Mouse (Mus musculus) thymus, adult 2 months (tissue): Measurements from ENCODE around the gene Timm10.

Source experiments
- CTCF ChIP-seq: fragments of 200-500 bp; IDR thresholded peaks from 2 replicates; pipeline ENCODE4 v1.5.1; 2012; ENCODE audit warnings: mild to moderate bottlenecking, control low read depth, low read length, moderate library complexity, borderline replicate concordance; ENCODE audit not compliant: control insufficient read depth, poor library complexity, insufficient read depth; ENCODE audit errors: extremely low read depth
- POLR2A ChIP-seq: fragments of 200-500 bp; IDR thresholded peaks from 2 replicates; pipeline ENCODE4 v1.6.1; 2012; ENCODE audit warnings: mild to moderate bottlenecking, low read length, control low read depth, moderate library complexity; ENCODE audit not compliant: control insufficient read depth, poor library complexity, insufficient read depth; ENCODE audit errors: extremely low read depth

DNA sequence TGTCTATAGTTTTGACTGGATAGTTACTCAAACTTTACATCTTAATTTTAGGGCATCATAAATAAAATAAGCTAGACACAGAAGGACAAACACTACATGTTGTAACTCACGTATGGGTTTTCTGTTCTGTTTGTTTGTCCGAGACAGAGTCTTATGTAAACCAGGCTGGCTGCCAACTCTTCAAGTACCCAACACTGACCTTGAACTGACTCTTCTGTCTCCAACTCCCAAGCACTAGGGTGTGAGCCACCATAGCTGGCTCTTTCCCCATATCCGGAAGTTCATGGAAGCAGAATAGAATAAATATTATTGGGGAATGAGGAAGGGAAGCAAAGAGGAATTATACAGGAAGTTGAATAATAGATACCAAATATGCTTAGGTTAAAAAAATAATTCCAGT, 34.3 kb upstream of the Timm10 start:
- TF ChIP-seq POLR2A = no peak
- no peak for TF ChIP-seq CTCF
